Mouse (Mus musculus) C3H10T1/2 (cell line): ENCODE measurements around the gene Ndufa7. TPM values are rescaled to one million over a fixed set of nuclear protein-coding genes. Genes with fewer than 3 reads are reported as not detected.

ENCODE experiments used
- polyA plus RNA-seq, 2 experiments: library from polyadenylated mRNA; unstranded; fragments of >200 nt; fragmentation: generic; extraction: Trizol; gene quantifications; one replicate each; pipeline ENCODE4 v1.2.1; 2012; ENCODE audit warnings: missing spikeins in 2 of 2

Gene Ndufa7
- 100 to 1,000 TPM; 479 to 931 TPM for polyA plus RNA-seq

GRCm38 (mm10) chr17:33824084-33824996, at the start of gene Ndufa7, which contains the start of gene Rps28:
Gene Ndufa7 (plus strand): TSS chr17:33824572.
Gene Rps28 (minus strand): TSS chr17:33824562.

GRCm38 (mm10) chr17:33781124-33781977, 43.0 kb upstream of the Ndufa7 start, which contains the start of gene Angptl4:
Gene Angptl4 (minus strand): TSS chr17:33781830.

GRCm38 (mm10) chr17:33810334-33811141, 13.8 kb upstream of the Ndufa7 start, which contains the start of gene Kank3:
Gene Kank3 (plus strand): TSS chr17:33810519.

GRCm38 (mm10) chr17:33842966-33843795, 18.8 kb downstream of the Ndufa7 start, which contains the start of gene Cd320:
Gene Cd320 (plus strand): TSS chr17:33843091.

GRCm38 (mm10) chr17:33873537-33873936, 49.2 kb downstream of the Ndufa7 start, which contains the start of gene Gm7029:
Gene Gm7029 (plus strand): TSS chr17:33873837.

Other genes with a start within 250 kb of the Ndufa7 start
- 10 to 100 TPM; 57.0 to 81.0 TPM for gene Zfp414, start 195.5 kb upstream of the Ndufa7 start, polyA plus RNA-seq
- gene Pram1, start 186.5 kb upstream of the Ndufa7 start, polyA plus RNA-seq, result 1 to 10 TPM in 1 of 2 experiments, not detected in 1; 1.1 TPM
- gene Hnrnpm, start 137.7 kb upstream of the Ndufa7 start, polyA plus RNA-seq, result 100 to 1,000 TPM in 1 of 2 experiments, 10 to 100 TPM in 1; 27.5 to 115 TPM
- gene March2, start 105.9 kb upstream of the Ndufa7 start, polyA plus RNA-seq, result 10 to 100 TPM; 40.8 to 81.8 TPM
- 100 to 1,000 TPM in 1 of 2 experiments, 10 to 100 TPM in 1; 96.4 to 219 TPM for gene Rab11b, start 64.0 kb upstream of the Ndufa7 start, polyA plus RNA-seq
- gene Angptl4, start 42.7 kb upstream of the Ndufa7 start, polyA plus RNA-seq, result 100 to 1,000 TPM in 1 of 2 experiments, 10 to 100 TPM in 1; 32.8 to 266 TPM
- gene Kank3, start 14.1 kb upstream of the Ndufa7 start, polyA plus RNA-seq, result 1 to 10 TPM; 1.0 to 4.9 TPM
- gene Rps28, start within 50 bp of the Ndufa7 start, polyA plus RNA-seq, result over 10,000 TPM; 10,760 to 16,218 TPM
- gene Cd320, start 18.5 kb downstream of the Ndufa7 start, polyA plus RNA-seq, result 100 to 1,000 TPM in 1 of 2 experiments, 10 to 100 TPM in 1; 81.6 to 103 TPM
- gene Gm7029, start 49.3 kb downstream of the Ndufa7 start, polyA plus RNA-seq, result not detected
- 10 to 100 TPM; 39.2 to 77.3 TPM for gene Kifc1, start 66.1 kb downstream of the Ndufa7 start, polyA plus RNA-seq
- gene Platr17, start 80.6 kb downstream of the Ndufa7 start, polyA plus RNA-seq, result under 1 TPM in 1 of 2 experiments, not detected in 1; 0.06 TPM
- gene Daxx, start 84.8 kb downstream of the Ndufa7 start, polyA plus RNA-seq, result 10 to 100 TPM; 13.4 to 31.0 TPM
- 100 to 1,000 TPM in 1 of 2 experiments, 10 to 100 TPM in 1; 39.2 to 255 TPM for gene Tapbp, start 91.3 kb downstream of the Ndufa7 start, polyA plus RNA-seq
- 10 to 100 TPM; 20.9 to 42.1 TPM for gene Zbtb22, start 91.3 kb downstream of the Ndufa7 start, polyA plus RNA-seq
- gene Rgl2, start 105.0 kb downstream of the Ndufa7 start, polyA plus RNA-seq, result 10 to 100 TPM; 19.9 to 40.0 TPM
- gene Pfdn6, start 115.8 kb downstream of the Ndufa7 start, polyA plus RNA-seq, result 100 to 1,000 TPM; 122 to 253 TPM
- gene Wdr46, start 116.1 kb downstream of the Ndufa7 start, polyA plus RNA-seq, result 10 to 100 TPM; 25.4 to 28.0 TPM
- gene B3galt4, start 126.9 kb downstream of the Ndufa7 start, polyA plus RNA-seq, result 1 to 10 TPM in 1 of 2 experiments, under 1 TPM in 1; 0.66 to 1.2 TPM
- gene Vps52, start 131.2 kb downstream of the Ndufa7 start, polyA plus RNA-seq, result 10 to 100 TPM; 20.0 to 36.5 TPM
- gene Rps18, start 131.4 kb downstream of the Ndufa7 start, polyA plus RNA-seq, result 100 to 1,000 TPM; 437 to 511 TPM
- 10 to 100 TPM in 1 of 2 experiments, 1 to 10 TPM in 1; 4.9 to 16.7 TPM for gene H2-K1, start 175.8 kb downstream of the Ndufa7 start, polyA plus RNA-seq
- gene Ring1, start 200.1 kb downstream of the Ndufa7 start, polyA plus RNA-seq, result 10 to 100 TPM; 21.3 to 55.6 TPM
- gene H2-Ke6, start 203.5 kb downstream of the Ndufa7 start, polyA plus RNA-seq, result 10 to 100 TPM; 28.3 to 67.1 TPM
- gene Slc39a7, start 207.1 kb downstream of the Ndufa7 start, polyA plus RNA-seq, result 100 to 1,000 TPM; 129 to 161 TPM
- 10 to 100 TPM; 41.4 to 60.6 TPM for gene Rxrb, start 207.2 kb downstream of the Ndufa7 start, polyA plus RNA-seq
- 1 to 10 TPM in 1 of 2 experiments, under 1 TPM in 1; 0.06 to 3.6 TPM for gene Col11a2, start 214.9 kb downstream of the Ndufa7 start, polyA plus RNA-seq